Mouse (Mus musculus) adipocyte (in vitro differentiated cells): Measurements from ENCODE around the gene Ank3.
A peak's percentile ranks its signal among the peaks of the same experiment; 100 is the strongest.

Experiments
- DNase-seq: peaks from one replicate; pipeline ENCODE4 v3.0.0-alpha.2; 2016; ENCODE audit warnings: low spot score

Ank3 gene

DNA sequence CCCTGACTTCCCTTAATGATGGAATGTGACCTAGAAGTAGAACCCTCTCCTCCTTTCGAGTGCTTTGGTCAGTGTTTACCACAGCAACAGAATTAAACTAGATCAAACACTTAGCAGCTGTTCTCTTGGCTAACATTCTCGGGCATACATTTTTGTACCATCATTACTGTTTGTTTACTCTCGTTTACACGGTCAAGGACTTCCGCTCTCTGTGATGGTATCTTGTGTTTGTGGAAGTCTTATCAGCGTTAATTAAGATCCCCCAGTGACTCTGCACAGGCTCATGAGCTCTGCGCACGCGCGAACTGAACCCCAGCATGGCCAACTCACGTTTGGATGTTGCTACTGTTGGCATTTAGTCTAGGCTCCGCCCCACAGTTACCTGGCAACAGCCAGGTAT, 16.3 kb downstream of the Ank3 start:
- DNase-seq: no peak

DNA sequence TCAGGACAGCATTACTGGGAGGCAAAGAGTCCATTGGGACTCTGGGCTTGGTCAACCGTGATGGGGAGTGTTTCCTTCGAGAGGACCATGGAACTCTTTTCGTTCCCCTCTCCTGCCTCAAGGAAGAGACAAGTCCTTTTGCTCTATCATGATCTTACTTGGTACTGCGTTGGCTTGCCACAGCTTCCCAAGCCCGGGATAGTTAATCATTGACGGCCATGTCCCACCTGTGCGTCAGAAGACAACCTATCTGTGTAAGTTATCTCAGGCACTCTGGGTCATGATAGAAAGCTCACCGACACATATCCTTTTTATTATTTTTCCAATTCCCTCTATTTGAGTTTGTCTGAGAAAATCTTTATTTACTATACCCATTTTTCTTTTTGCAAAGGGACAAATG, 20.1 kb downstream of the Ank3 start:
- DNase-seq: no peak

DNA sequence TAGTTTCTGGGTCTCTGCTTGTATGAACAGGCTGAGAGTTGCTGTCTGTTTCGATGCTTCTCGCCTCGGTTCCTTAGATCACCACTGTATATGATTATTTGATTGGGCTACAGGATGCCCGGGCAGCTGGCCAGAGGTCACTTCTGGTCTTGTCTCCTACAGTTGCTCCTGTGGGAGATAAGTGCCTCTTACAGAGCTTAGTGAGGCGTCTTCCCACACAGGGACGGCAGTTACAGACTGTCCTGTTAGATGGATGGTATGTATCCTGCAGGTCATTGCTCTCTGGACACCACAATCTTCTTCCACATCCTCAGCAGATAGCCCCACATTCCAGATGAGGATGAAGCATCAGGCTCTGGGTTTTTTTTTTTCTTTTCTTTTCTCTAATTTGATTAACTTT, 21.7 kb downstream of the Ank3 start:
- no peak for DNase-seq

DNA sequence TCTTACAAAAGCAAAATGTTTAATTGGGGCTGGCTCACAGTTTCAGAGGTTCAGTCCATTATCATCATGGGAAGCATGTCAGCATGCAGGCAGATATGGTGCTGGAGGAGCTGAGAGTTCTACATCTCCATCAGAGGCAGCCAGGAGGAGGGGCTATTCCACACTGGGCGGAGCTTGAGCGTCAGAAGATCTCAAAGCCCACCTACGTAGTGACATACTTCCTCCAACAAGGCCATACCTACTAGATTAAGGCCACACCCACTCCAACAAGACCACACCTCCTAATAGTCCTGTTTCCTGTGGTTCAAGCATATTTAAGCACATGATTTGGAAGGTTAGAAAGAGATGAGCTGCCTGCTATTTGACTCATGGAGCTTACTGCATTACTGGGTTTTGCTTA, 25.5 kb downstream of the Ank3 start:
- DNase-seq: no peak

DNA sequence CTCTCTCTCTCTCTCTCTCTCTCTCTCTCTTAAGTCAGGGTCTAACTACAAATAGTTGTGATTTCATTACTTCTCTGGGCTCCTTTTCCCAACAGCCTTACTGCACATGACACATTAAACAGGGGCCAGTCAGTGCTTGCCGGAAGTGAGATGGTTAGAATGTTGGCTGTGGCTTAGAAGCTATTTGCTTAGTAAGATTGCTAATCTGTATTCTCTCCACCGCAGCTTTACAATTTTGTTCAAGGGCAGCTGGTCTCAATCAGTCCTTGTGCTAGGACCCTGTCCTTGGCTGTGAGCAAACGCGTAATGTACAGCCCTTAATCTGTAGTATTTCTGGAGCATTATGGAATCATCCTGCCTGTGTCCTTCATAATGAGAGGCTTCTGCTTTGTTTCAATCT, 31.6 kb downstream of the Ank3 start:
- DNase-seq: no peak

DNA sequence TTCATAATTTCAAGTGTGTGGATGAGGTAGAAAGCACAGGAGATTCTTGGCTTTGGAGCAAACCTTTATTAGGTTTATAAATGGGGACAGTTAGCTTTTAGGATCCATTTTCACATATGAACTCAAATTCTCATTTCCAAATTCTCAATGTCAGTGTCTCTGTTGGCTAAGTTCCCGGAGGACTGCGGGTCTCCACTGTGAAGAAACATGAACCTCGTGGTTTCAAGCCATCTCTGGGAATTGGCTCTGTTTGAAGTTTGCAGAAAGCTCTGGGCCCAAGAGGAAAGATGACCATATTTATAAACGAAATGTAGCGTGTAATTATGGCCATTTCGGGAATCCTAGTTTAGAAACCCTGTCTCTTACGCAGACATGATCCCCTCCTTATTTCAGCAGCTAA, 32.5 kb downstream of the Ank3 start:
- peak; percentile 30 for DNase-seq

DNA sequence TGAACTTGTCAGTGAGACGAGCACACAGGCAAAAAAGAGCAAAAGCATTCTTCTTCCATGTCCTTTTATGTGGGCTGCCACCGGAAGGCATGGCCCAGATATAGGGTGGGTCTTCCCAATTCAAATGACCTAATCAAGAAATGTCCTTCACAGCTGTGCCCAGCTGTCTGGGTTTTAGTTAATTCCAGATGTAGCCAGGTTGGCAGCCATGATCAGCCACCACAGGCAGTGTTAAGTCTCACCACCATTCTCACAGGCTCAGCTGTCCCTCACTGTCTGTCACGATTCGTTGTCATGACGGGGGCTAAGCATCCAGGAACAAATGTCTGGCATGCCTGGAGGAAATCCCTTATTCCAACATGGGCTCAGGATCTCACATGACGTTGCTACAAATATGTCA, 36.6 kb downstream of the Ank3 start:
- DNase-seq: no peak

DNA sequence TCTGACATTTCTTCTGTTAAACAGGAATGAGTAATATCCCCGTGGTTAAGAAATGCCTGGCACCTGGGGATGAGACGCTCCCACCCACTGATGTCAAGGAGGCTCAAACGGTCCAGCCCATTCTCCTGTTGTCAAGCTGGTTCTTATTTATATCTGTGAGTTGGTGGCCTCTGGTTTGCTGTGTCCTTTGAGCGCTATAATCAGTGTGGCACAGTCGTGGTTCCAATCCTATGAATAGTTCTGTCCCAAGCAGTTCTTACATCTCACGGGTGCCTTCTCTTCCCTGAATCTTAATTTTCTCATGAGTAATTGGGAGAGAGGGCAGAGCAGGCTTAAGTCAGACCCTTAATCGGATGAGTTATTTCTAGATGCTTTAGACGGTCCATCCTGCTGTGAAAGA, 40.9 kb downstream of the Ank3 start:
- no peak for DNase-seq

DNA sequence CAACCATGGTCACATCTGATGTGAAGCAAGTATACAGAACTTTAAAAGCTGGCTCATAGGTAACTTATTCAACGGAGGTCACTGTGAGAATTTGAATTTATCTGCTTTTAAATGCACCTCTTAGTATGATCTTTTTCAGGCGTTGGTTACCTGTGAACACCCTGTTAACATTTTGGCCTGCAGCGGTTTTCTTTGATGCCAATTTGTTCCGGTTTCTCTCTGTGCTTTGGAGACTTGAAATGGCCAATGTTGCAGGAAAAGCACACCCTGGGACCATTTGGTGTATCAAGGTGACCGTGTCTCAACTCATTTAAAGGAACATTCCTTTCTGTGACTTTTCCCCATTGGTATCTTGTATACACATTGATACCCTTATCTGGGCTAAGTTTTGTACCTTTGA, 46.0 kb downstream of the Ank3 start:
- no peak for DNase-seq

DNA sequence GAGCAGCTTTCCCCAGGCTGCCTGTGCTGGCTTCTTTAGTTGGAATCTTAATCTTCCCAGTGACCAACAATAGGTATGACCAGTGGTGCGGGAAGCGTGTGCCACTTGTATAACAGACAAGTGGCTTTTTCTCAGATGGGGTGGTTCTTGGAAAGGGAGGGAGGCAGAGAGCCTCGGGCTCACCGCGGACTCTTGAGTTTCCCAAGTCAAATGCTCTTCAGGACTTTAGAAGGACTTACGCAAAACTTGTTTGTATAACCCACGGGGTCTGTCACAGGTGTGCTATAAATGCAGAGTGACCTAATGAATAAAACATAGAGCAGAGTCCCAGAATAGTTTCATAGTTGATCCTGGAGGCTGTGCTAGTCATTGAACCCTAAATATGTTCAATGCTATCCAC, 47.4 kb downstream of the Ank3 start:
- DNase-seq: no peak

DNA sequence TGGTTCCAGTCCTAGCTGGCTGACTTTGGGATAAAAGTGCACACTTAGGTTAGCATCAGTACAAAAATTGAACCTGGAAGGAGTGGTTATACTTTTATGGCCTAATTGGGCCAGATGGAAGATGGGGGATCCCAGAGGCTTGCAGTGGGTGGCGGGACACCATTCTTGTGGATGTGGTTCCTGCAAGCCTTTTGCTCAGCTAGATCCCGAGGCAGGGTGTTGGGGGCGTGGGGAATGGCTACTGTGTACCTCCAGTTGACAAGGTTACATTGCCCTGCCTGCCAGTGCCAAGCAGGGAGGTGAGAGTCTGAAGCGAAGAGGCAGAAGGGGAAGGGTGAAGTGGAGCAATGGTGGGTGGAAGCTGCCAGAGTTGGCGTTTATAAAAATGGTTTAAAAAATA, 48.0 kb downstream of the Ank3 start:
- DNase-seq: no peak

DNA sequence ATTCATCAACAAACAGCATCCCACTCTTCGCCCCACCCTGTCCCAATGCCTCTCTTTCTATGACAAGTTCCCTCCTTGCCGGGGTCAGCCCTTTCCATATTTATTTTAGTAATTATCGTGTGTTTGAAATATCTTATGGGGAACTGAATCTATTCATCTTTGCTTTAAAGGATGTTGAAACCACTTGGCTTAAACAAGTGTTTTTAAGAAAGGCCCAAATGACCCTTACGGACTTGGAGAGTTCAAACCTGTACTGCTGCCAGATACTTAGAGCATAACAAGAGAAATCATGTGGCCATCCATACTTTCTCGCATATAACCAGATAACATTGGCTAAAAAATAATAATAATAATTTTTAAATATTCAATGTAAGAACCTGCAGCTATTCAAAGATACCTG, 48.7 kb downstream of the Ank3 start:
- peak; percentile 24 for DNase-seq

DNA sequence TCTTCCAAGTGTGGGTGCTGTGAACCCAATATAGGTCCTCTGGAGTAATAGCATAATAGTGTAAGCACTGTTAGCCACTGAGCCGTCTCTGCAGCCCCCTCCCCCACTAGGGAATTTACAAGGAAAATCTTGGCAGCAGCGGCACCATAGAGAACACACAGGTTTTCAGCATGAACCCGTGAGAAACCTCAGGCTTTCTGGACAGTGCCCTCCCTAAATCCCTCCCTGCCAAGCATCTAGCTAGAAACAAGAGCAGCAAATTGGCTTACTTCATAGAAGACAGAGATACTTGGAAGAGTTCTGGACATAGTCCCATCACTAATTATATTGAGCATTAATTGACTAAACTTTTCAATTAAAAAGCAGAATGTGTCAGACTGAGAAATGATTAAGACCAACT, 49.6 kb downstream of the Ank3 start:
- no peak for DNase-seq

DNA sequence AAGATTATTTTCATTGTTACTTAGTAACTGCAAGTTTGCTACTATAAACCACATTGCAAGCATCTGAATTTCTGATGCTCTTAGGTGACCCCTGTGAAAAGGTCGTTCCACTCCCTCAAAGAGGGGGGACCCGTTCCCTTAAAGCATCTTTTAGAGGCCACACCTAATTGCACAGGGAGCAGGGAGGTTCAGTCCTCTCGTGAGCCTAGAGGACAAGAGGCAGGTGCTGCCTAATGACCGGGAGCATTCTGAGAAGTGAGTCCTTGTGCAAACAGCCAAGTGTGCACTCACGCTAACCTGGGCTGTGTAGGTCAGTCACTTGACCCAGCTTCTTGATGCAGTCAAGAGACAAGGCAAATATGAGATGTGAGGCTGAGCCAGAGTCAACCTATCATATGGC, 52.4 kb downstream of the Ank3 start:
- DNase-seq: no peak

DNA sequence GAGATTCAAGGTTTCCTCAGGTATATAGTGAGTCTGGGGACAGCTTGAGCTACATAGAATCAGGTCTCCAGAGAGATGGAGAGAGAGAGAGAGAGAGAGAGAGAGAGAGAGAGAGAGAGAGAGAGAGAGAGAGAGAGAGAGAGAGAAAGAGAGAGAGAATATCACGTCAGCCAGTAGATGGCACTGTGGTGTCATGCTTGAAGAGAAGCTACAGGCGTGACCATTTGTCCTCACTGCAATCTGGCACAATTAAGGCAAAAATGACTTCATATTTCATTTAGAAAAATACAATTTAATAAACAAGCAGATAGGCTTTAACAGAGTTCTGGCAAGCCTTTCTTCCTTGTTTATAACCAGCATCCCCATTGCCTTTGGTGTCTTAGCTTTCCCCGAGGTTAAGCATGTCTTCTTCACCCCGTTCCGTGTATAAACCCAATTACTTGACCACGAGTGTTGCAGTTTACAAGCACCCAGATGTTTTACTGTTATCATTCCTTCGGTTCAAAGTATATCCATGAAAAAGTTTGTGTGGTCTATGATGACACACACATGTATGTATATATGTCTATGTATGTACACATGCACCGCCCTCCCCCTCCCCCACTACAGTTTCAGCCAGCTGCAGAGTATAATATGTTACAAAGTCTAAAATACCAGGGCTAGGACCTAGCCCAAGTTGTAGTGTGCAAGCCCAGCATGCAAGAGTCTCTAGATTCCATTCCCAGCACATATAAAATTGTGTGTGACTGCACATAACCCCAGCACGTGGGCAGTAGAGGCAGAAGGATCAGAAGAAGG, 53.8 kb downstream of the Ank3 start:
- DNase-seq: peak; percentile 80

DNA sequence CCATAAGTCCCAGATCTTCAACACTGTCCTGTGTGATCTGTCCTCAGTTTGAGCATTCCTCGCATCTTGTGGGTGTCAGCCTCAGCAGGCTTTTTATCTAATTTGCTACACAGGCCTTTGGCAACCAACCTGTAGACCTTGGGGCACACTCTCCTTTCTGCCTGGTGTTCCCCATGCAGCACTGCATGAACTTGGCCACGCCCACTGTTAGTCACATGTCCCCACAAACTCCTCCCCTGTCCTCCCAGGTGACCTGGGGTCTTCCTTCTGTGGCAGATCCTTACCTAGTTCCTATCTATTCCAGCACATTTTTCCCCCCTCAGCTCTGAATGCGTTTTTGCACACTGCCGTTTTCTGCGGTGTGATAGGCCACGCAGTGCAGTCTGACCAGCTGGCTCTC, 55.0 kb downstream of the Ank3 start:
- no peak for DNase-seq

DNA sequence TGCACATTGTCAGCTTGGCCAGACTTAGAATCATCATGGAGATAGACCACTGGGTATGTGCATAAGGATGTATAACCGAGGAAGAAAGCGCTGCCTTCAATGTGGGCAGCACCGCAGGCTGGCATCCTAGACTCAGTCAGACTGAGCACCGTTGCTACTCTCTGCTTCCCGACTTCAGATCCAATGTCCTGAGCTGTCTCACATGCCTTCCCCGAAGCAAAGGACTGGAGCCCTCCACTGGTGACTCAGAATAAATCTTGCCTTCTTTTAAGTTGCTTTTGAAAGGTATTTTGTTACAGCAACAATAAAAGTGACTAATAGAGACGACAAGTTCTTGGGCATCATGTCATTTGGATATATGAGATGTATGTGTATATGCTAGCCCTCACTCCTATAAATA, 55.9 kb downstream of the Ank3 start:
- DNase-seq: no peak

DNA sequence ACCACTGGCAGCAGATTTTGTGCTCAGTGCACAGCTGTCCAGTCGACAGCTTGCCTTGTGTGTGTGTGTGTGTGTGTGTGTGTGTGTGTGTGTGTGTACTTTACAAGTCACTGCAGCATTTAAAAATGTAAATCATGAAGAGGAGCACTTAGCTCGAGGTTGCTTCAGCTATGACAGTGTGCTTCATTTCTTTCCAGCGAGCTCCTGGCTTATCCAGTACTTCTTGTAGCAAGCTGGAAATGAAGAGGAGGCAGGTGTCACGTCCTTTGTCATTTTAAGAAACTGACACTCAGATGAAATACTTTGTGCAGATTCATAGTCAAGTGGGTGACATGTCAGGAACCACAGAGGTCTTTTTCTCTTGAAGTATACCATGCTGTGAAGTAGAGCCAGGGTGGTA, 66.3 kb downstream of the Ank3 start:
- no peak for DNase-seq

DNA sequence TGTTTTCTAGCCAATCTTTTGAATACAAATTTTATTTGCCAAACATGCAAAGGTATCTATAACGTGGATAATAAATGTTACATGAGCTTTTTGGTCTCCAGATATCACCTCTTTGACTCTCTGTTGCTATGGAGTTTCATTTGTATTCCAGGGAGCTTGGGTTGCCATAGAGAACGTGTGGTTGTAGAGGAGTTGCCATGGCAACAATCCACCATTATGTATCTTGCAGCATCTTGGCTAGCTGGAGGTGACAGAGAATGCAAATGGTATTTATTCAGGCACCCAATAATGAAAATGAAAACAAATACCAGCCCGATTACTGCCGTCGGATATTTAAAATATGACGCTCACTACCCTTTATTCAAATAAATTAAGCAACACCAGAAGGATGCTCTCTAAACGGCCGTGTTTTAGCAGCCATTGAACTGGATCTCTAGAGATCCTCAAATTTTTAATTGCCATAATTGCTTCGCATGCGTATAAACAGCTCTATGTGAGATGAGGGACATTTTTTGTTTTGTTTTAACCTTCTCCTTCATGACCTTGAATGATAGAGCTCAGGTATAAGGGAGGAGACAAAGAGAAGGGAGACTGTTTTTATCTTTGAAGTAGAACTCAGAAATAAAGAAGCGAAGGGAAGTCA, 67.1 kb downstream of the Ank3 start:
- DNase-seq: no peak

DNA sequence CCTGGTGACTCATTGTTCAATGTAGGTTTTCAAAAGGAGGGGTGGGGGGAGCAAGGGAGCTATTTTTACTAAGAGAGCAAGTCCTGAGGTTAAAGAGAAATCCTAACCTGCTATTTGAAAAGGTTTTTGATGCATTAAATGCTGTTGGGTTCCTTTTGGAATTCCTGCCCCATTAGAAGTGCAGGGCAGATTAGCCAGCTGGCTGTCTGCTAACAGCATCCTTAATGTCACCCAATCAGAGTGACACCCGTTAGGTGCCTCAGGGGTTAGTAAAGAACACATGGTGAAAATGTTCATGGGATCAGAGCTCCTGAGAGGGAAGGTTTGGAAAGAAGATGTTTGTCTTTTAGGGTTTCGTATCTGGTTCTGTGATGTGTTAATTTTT, 67.6 kb downstream of the Ank3 start:
- DNase-seq: no peak

DNA sequence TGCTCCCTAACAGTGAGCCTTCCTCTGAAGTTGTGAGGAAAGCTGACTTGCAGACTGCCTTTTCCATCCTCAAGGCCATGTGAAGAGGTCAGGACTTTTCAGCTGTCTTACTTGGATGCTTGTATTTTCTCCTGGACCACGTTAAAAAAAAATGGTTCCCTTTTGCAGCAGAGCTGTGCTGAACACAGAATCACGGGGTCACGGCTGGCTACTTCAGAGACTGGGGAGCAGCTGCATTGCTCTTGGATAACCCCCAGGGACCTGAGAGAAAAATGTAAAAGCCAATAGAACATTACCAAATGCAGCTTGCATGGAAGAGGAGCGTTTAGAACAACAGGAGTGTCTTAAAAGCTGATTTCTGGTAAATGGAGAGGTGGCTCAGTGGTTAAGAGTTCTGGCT, 68.0 kb downstream of the Ank3 start:
- no peak for DNase-seq

DNA sequence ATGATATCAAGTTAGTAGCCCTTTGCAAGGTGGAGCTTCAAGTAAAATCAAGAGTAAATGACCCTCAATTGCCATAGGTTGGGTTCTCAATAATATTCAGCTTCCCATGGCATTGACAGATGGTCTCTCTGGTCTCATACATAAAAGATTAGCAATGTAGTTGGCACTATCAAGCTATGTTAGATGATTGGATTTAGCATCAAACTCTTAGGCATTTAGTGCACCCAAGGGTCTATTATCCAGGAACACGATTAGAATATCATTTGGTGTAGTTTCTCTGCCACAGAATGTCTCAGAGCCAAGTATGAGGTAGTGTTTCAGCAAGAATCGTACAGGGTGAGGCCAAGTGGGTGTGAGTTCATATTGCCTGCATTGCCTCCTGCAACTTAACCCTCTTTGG, 68.6 kb downstream of the Ank3 start:
- DNase-seq: peak; percentile 45

DNA sequence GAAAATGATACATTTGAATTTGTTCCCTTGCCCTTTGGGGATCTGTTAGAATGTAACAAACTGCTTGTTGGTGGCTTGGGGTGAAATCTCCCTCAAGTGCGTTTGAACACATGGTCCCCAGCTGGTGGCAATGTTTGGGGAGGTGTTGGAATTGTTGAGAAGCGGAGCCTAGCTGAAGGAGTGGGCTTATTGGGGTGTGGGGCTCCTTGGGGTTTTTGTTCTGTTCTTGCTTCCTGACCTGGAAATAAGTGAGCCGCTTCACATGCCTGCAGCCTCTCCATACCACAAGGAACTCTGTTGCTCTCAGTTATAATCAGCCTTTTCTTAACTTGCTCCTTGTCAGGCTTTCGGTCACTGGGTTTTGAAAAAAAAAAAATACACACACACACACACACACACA, 73.3 kb downstream of the Ank3 start:
- no peak for DNase-seq

DNA sequence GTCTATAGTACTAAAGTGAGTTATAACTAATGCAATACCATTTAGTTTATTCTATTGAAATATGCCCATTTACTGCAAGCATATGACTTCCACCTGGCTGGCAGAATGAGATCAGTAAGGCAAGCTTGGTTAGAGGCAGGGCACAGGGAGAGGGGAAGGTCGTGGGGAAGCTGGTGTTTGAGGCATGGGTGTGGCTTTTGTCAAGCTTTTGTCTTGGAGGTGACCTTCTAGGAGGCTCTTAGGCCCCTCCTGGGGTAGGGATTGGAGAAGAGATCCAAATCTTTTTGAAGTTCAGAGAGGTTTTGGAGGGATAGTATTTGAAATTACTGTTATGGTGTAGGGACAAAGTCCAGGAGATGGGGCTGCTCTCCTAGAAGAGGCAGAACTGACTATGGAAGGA, 78.3 kb downstream of the Ank3 start:
- DNase-seq: no peak
